Mouse (Mus musculus): ENCODE measurements around the gene Klhl29. TPM values are rescaled to one million over a fixed set of nuclear protein-coding genes. Genes with fewer than 3 reads are reported as not detected.
A peak's percentile ranks its signal among the peaks of the same experiment; 100 is the strongest.

The Klhl29 gene
- total and polyA plus RNA-seq, 2 experiments from 2014 or later: 3.0 to 16.7 TPM

DNA sequence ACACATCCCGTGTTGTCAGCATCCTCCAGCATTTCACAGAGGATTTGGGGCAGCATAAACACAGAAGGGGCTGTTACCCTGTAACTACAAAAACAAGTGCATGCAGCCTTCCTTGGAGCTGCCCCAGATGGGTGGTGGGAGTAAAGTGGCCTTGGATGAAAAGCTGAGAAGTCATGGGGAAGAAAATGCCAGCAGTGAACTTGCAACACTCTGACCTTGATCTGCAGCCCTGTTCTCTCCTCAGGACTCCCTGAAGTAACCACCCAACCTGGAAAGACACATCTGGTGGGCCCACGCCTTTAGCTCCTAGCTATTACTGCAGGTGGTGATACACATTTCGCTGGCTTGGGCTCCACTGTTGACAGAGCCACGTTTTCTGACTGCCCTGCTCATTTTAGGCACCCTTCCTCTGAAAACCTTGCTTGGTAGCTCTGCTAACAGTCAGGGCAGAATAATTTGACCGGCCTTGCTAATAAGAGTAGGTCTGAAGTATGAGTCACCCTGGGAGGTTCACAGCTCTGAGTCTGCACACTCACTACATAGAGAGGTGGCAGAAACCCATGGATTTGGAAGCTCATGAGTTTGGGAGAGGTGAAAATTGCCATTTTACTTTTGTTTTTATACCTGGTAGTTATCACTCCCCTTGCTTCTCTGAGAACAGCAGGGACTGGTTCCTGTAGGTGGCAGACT is 228.0 kb downstream of the Klhl29 start:
- no peak for TF ChIP-seq CTCF (IDR thresholded peaks at IDR 0.05; ENCODE audit: low read depth)
- H3K4me3 ChIP-seq (ENCODE audit: low read length): no peak overlapping the region
- no peak overlapping the region for H3K27ac ChIP-seq
- ATAC-seq (no peak), DNase-seq (ENCODE audit: low spot score) (no peak)
- 72% methylated on average over 5 of the region's 5 CpGs for WGBS
- no peaks in the 10 kb centered on the region for H3K9me3 ChIP-seq (ENCODE audit: low read length)
- H3K36me3 ChIP-seq (ENCODE audit: insufficient read depth, low read length): no peaks in the 10 kb centered on the region
- no peaks in the 10 kb centered on the region for H3K27me3 ChIP-seq (ENCODE audit: insufficient read depth, low read length)
- no peak overlapping the region for H3K9ac ChIP-seq (replicated peaks; ENCODE audit: low read length)
- no peaks in the 10 kb centered on the region; the same call in 1 of the 2 replicates for H3K4me1 ChIP-seq (ENCODE audit: insufficient read depth, low read length)
- no peak overlapping the region for H3K4me2 ChIP-seq (ENCODE audit: low read depth, low read length)

DNA sequence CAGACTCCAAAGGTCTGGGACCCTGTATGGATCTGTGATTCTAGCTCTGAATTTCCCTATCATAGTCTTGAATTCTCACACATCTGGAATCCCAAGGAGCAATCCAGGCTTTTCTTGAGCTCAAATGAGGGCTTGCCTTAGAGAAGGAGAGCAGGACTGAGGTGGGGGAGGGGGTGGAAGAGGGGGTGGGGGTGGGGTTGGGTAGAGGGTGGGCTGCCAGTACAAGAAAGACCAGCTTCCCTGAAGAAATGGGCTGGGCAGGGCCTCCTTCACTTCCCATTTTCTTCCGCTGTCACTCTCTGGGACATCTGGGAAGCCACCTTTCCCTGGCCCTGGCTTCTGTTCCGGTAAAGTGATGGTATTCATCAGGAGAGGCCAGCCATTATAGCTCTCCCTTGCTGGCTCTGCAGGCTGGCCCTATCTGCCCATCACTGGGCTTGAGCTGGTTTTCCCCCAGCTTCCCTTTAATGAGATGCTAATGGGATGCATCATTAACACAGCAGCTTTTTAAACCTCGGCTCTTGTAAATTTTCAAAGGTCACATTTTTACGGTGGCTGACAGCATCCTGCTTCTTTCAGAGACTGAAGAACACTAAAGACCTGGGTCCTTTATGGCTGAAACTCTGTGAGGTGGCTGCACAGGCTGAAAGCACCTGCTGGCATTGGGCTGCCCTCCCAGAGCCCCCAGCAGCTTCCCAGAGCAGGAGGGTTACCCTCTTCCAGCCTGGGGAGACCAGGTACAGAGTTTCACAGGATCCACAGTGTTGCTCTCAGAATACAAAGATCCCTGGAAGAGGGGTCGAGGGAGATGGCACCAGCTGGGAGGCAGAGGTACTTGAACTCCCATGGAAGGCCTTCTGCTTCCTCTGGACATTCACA is 231.3 kb downstream of the Klhl29 start:
- no peak for TF ChIP-seq CTCF (IDR thresholded peaks at IDR 0.05; ENCODE audit: low read depth)
- no peak for ATAC-seq
- DNase-seq (ENCODE audit: low spot score): no peak
- no peaks in the 10 kb centered on the region for H3K27me3 ChIP-seq (ENCODE audit: insufficient read depth, low read length)
- H3K4me1 ChIP-seq (ENCODE audit: insufficient read depth, low read length): no peaks in the 10 kb centered on the region; the same call in 1 of the 2 replicates
- H3K9ac ChIP-seq (replicated peaks; ENCODE audit: low read length): no peak overlapping the region
- H3K27ac ChIP-seq: no peak overlapping the region
- 26% methylated on average over 5 of the region's 5 CpGs for WGBS
- H3K36me3 ChIP-seq (ENCODE audit: insufficient read depth, low read length): no peaks in the 10 kb centered on the region
- H3K9me3 ChIP-seq (ENCODE audit: low read length): no peaks in the 10 kb centered on the region
- H3K4me2 ChIP-seq (ENCODE audit: low read depth, low read length): no peak overlapping the region
- H3K4me3 ChIP-seq (ENCODE audit: low read length): no peak overlapping the region

DNA sequence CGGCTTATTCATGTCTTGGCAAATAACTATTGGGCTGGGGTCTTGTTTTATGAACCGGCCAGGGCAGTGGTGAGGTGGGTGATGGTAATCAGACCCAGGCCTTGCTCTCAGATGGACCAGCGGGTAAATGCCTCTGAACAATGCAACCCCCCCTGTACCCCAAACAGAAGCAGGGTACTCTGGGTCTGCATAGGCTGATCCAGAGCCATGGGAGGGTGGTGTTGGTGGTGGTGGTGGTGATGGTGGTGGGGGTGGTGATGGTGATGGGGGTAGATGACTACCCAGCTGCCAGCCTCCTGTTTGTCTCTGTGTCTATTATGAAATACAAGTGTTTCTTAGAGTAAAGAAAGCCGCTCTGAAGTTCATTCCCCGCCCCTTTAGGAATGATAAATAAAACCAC is 232.3 kb downstream of the Klhl29 start:
- Histone ChIP-seq H3K4me2 (ENCODE audit: low read depth, low read length) (no peak overlapping the region), H3K27ac (no peak overlapping the region), H3K27me3 (ENCODE audit: insufficient read depth, low read length) (no peaks in the 10 kb centered on the region), H3K9ac (replicated peaks; ENCODE audit: low read length) (no peak overlapping the region), H3K36me3 (ENCODE audit: insufficient read depth, low read length) (no peaks in the 10 kb centered on the region), H3K9me3 (ENCODE audit: low read length) (no peaks in the 10 kb centered on the region), H3K4me3 (ENCODE audit: low read length) (no peak overlapping the region), H3K4me1 (ENCODE audit: insufficient read depth, low read length) (no peaks in the 10 kb centered on the region; the same call in 1 of the 2 replicates)
- DNase-seq (ENCODE audit: low spot score) (no peak), ATAC-seq (0 out of 2 replicates have a peak, but pooled peaks have one; percentile 12)
- no peak for TF ChIP-seq CTCF (IDR thresholded peaks at IDR 0.05; ENCODE audit: low read depth)
- 74% methylated on average over 5 of the region's 5 CpGs for WGBS

DNA sequence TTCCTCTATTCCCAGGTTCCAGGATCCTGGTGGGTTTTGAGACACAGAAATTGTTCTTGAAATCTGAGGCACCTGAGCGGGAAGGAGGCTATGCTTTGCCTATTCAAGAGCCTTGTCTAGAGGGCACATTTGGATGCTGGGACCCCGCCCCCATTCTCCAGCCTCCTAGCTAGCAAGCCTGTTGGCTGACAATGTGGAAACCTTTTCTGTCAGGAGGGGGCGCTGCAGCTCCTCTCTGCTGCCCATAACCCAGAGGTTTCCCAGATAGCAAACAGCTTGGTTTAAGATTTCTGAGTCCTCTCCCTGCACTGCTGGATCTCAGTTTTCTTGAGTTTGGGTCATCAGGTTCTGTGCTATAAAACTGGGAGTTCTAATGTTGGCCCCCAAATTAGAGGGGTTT is 232.7 kb downstream of the Klhl29 start:
- Histone ChIP-seq H3K4me2 (ENCODE audit: low read depth, low read length) (no peak overlapping the region), H3K9ac (replicated peaks; ENCODE audit: low read length) (no peak overlapping the region), H3K9me3 (ENCODE audit: low read length) (no peaks in the 10 kb centered on the region), H3K27me3 (ENCODE audit: insufficient read depth, low read length) (no peaks in the 10 kb centered on the region), H3K27ac (no peak overlapping the region), H3K36me3 (ENCODE audit: insufficient read depth, low read length) (no peaks in the 10 kb centered on the region; the same call in 1 of the 2 replicates), H3K4me3 (ENCODE audit: low read length) (no peak overlapping the region), H3K4me1 (ENCODE audit: insufficient read depth, low read length) (no peaks in the 10 kb centered on the region; the same call in 1 of the 2 replicates)
- peak; percentile 88 for TF ChIP-seq CTCF (IDR thresholded peaks at IDR 0.05; ENCODE audit: low read depth)
- DNase-seq (ENCODE audit: low spot score) (peak; percentile 90), ATAC-seq (peak; percentile 83)
- WGBS: 11% methylated on average over 3 of the region's 3 CpGs

DNA sequence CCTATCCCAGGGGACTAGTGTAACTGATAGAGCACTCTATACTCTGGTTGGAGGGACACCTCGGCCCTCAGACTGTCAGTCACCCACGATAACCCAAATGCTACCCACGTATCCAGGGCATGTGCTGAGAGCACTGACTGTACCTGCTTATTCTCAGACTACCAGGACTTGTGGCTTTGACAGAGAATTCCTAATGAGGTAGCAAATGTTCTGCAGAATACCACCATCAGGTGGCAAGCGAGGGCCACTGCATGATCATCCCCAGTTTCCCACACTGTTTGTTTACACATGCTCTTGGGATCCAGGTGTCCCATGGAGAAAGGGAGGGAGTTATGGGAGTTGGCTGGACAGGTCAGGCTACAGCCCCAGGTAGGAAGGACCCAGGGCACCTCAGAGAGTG is 234.4 kb downstream of the Klhl29 start:
- WGBS: 82% methylated on average over 4 of the region's 4 CpGs
- ATAC-seq: 0 out of 2 replicates have a peak, but pooled peaks have one; percentile 4
- H3K9ac ChIP-seq (replicated peaks; ENCODE audit: low read length): no peak overlapping the region

DNA sequence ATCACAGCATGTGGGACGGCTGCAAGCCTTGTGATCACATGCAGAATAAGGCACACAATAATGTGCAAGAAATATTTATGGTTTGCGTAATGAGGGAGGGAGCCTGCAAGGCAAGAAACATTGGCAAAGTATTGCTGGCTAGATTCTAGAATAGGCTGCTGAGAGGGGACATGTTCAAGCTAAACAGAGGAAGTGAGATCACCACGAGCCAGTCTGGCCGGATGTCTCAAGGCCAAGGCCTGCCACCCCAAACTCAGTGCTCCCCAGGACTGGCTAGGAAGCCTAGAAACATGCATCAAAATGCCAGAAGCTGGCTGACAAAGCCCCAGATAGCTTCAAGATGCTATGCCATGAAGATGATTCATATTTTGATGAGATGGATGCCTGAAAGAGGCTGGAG is 236.2 kb downstream of the Klhl29 start:
- H3K4me3 ChIP-seq (ENCODE audit: low read length): no peak overlapping the region
- TF ChIP-seq CTCF (IDR thresholded peaks at IDR 0.05; ENCODE audit: low read depth): no peak
- 79% methylated on average over 4 of the region's 4 CpGs for WGBS

More for the DNA sequence above, 234.4 kb downstream of the Klhl29 start:
- Histone ChIP-seq H3K4me1 (ENCODE audit: insufficient read depth, low read length) (no peaks in the 10 kb centered on the region; the same call in 1 of the 2 replicates), H3K9me3 (ENCODE audit: low read length) (no peaks in the 10 kb centered on the region), H3K4me2 (ENCODE audit: low read depth, low read length) (no peak overlapping the region), H3K27ac (no peak overlapping the region), H3K4me3 (ENCODE audit: low read length) (no peak overlapping the region), H3K36me3 (ENCODE audit: insufficient read depth, low read length) (peaks cover 6% of the 10 kb centered on the region; the same call in 1 of the 2 replicates), H3K27me3 (ENCODE audit: insufficient read depth, low read length) (no peaks in the 10 kb centered on the region)
- peak; percentile 77 for TF ChIP-seq CTCF (IDR thresholded peaks at IDR 0.05; ENCODE audit: low read depth)
- peak; percentile 63 for DNase-seq (ENCODE audit: low spot score)

More for the DNA sequence above, 236.2 kb downstream of the Klhl29 start:
- Histone ChIP-seq H3K9ac (replicated peaks; ENCODE audit: low read length) (no peak overlapping the region), H3K9me3 (ENCODE audit: low read length) (no peaks in the 10 kb centered on the region), H3K27me3 (ENCODE audit: insufficient read depth, low read length) (no peaks in the 10 kb centered on the region), H3K4me1 (ENCODE audit: insufficient read depth, low read length) (no peaks in the 10 kb centered on the region), H3K27ac (no peak overlapping the region), H3K4me2 (ENCODE audit: low read depth, low read length) (no peak overlapping the region), H3K36me3 (ENCODE audit: insufficient read depth, low read length) (peaks cover 6% of the 10 kb centered on the region; the same call in 1 of the 2 replicates)
- no peak for DNase-seq (ENCODE audit: low spot score)
- no peak for ATAC-seq

Measured in hindbrain, postnatal 0 days (tissue).